Mouse (Mus musculus) limb, embryonic 11.5 days (tissue): ENCODE measurements around the gene Morn3. TPM values are rescaled to one million over a fixed set of nuclear protein-coding genes. Genes with fewer than 3 reads are reported as not detected.
A peak's percentile ranks its signal among the peaks of the same experiment; 100 is the strongest.

ENCODE experiments used
- ATAC-seq: fragments of 200-750 bp; cut with Nextera tagmentation; 2 replicates; pipeline ENCODE4 v1.8.0; 2017; ENCODE audit warnings: low read depth; ENCODE audit not compliant: insufficient number of reproducible peaks, low FRiP score, low TSS enrichment
- DNase-seq: peaks from one replicate; pipeline ENCODE4 v3.0.0-alpha.2; 2015; ENCODE audit warnings: low spot score
- H3K27ac ChIP-seq: fragments of 300-500 bp; sonication (generic); replicated peaks from 2 replicates; pipeline ENCODE4 v1.5.1; 2014; ENCODE audit warnings: low read depth, mild to moderate bottlenecking, low read length
- H3K27me3 ChIP-seq: fragments of 300-500 bp; sonication (generic); 2 replicates; pipeline ENCODE4 v1.6.1; 2014; ENCODE audit warnings: mild to moderate bottlenecking, low read length, mixed read lengths; ENCODE audit not compliant: control insufficient read depth, insufficient read depth
- H3K36me3 ChIP-seq: fragments of 300-500 bp; sonication (generic); 2 replicates; pipeline ENCODE4 v1.6.1; 2014; ENCODE audit warnings: mild to moderate bottlenecking, low read length, moderate library complexity, mixed read lengths; ENCODE audit not compliant: control insufficient read depth, insufficient read depth
- H3K4me1 ChIP-seq: fragments of 300-500 bp; sonication (generic); 2 replicates; pipeline ENCODE4 v1.6.1; 2014; ENCODE audit warnings: low read length, mixed read lengths; ENCODE audit not compliant: control insufficient read depth, insufficient read depth
- H3K4me2 ChIP-seq: fragments of 300-500 bp; sonication (generic); 2 replicates; pipeline ENCODE4 v1.6.1; 2014; ENCODE audit warnings: low read depth, mild to moderate bottlenecking, moderate library complexity; ENCODE audit not compliant: severe bottlenecking
- H3K4me3 ChIP-seq: fragments of 300-500 bp; sonication (generic); 2 replicates; pipeline ENCODE4 v1.5.1; 2014; ENCODE audit warnings: low read depth, low read length
- H3K9ac ChIP-seq: fragments of 300-500 bp; sonication (generic); 2 replicates; pipeline ENCODE4 v1.6.1; 2014; ENCODE audit warnings: mild to moderate bottlenecking, low read length
- H3K9me3 ChIP-seq: fragments of 300-500 bp; sonication (generic); 2 replicates; pipeline ENCODE4 v1.6.1; 2016; ENCODE audit warnings: low read length; ENCODE audit not compliant: control insufficient read depth
- WGBS: fragments of 180-500 bp; shearing (Covaris S2); extraction: QIAGEN DNeasy Blood & Tissue Kit; methylation state at CpG from one replicate; pipeline ENCODE4 v1.1.7; 2014; 5-methylcytosine and 5-hydroxymethylcytosine counted together
- polyA plus RNA-seq: library from polyadenylated mRNA; unstranded; fragments of >200 nt; fragmentation: Nextera tagmentation; extraction: Ambion mirVana; gene quantifications from 2 replicates; pipeline ENCODE4 v1.2.1, GENCODE M21; 2014

The Morn3 gene
- polyA plus RNA-seq, 1 experiment from 2014 or later, result 0.64 TPM

GRCm38 (mm10) chr5:123024312-123024711 lies 22.5 kb downstream of the Morn3 start:
- DNase-seq, result no peak
- ATAC-seq, result no peak
- Histone ChIP-seq H3K27me3 (no peaks in the 10 kb centered on the region), H3K9me3 (no peaks in the 10 kb centered on the region), H3K27ac (no peak overlapping the region), H3K4me2 (no peak overlapping the region), H3K36me3 (no peaks in the 10 kb centered on the region; the same call in 1 of the 2 replicates), H3K4me3 (no peak overlapping the region), H3K4me1 (peaks cover 5% of the 10 kb centered on the region), H3K9ac (no peak overlapping the region)
- 91% methylated on average over 6 of the region's 6 CpGs for WGBS

DNA sequence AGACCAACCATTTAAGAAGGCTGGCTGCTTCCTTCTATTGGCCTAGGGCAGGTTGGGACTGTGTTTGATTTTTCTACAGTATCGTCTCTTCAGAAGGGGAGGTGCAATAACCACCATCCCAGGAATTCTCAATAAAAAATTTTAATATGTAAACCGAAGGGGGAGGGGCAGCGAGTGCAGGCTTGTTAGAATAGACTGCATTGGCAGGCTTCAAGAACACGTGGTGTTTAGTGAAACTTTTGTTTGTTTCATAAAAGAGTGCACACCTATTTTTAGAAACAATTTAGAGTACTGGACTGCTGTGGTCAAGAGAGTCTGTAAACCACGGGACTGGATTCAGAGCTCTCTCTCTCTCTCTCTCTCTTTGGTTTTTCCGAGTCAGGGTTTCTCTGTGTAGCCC lies 23.8 kb downstream of the Morn3 start:
- DNase-seq (no peak), ATAC-seq (no peak)
- no peak overlapping the region for H3K4me3 ChIP-seq
- H3K9ac ChIP-seq, result no peak overlapping the region
- H3K27me3 ChIP-seq, result no peaks in the 10 kb centered on the region
- no peak overlapping the region for H3K27ac ChIP-seq
- 87% methylated on average over 6 of the region's 6 CpGs for WGBS
- H3K36me3 ChIP-seq, result no peaks in the 10 kb centered on the region
- H3K9me3 ChIP-seq, result no peaks in the 10 kb centered on the region
- no peak overlapping the region for H3K4me2 ChIP-seq
- peaks cover 6% of the 10 kb centered on the region for H3K4me1 ChIP-seq

GRCm38 (mm10) chr5:123021438-123021837 lies 25.4 kb downstream of the Morn3 start:
- Histone ChIP-seq H3K36me3 (no peaks in the 10 kb centered on the region), H3K27ac (no peak overlapping the region), H3K27me3 (no peaks in the 10 kb centered on the region), H3K9me3 (no peaks in the 10 kb centered on the region), H3K4me2 (no peak overlapping the region), H3K4me3 (no peak overlapping the region), H3K9ac (no peak overlapping the region), H3K4me1 (peaks cover 3% of the 10 kb centered on the region)
- WGBS, result 90% methylated on average over 7 of the region's 7 CpGs
- DNase-seq (no peak), ATAC-seq (no peak)

DNA sequence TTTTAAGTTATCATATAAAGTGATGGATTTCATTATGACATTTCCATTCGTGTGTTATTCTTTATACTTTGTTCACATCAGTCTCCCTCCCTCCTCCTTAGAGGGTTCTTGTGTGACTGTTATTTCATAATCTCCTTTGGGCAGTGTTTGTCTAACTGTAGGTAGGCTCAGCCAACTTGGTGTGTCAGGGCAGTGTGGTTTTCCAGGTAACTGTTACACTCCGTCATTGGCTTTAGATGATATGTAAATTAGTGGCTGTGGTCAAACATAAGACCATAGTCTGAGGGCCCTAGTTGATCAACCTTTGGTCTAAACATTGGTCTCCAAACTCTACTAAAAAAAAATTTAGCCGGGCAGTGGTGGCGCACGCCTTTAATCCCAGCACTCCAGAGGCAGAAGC lies 26.4 kb downstream of the Morn3 start:
- no peaks in the 10 kb centered on the region for H3K36me3 ChIP-seq
- H3K27me3 ChIP-seq, result no peaks in the 10 kb centered on the region
- DNase-seq, result no peak
- H3K27ac ChIP-seq, result no peak overlapping the region
- H3K9ac ChIP-seq, result no peak overlapping the region
- no peaks in the 10 kb centered on the region for H3K9me3 ChIP-seq
- peaks cover 11% of the 10 kb centered on the region for H3K4me1 ChIP-seq
- no peak overlapping the region for H3K4me3 ChIP-seq
- 97% methylated on average over 5 of the region's 5 CpGs for WGBS
- H3K4me2 ChIP-seq, result no peak overlapping the region
- no peak for ATAC-seq

GRCm38 (mm10) chr5:123019336-123020016 lies 27.3 kb downstream of the Morn3 start:
- no peak overlapping the region for H3K27ac ChIP-seq
- 56% methylated on average over 10 of the region's 10 CpGs for WGBS
- no peak overlapping the region for H3K4me2 ChIP-seq
- peaks cover 14% of the 10 kb centered on the region for H3K4me1 ChIP-seq
- DNase-seq (no peak), ATAC-seq (no peak)
- H3K9me3 ChIP-seq, result no peaks in the 10 kb centered on the region
- no peak overlapping the region for H3K9ac ChIP-seq
- H3K36me3 ChIP-seq, result no peaks in the 10 kb centered on the region
- no peaks in the 10 kb centered on the region for H3K27me3 ChIP-seq
- no peak overlapping the region for H3K4me3 ChIP-seq

- ATAC-seq, result no peak
- no peak for DNase-seq
- Histone ChIP-seq H3K4me3 (no peak overlapping the region), H3K9ac (no peak overlapping the region), H3K36me3 (no peaks in the 10 kb centered on the region), H3K4me1 (peaks cover 16% of the 10 kb centered on the region), H3K27me3 (no peaks in the 10 kb centered on the region), H3K27ac (no peak overlapping the region), H3K9me3 (no peaks in the 10 kb centered on the region), H3K4me2 (no peak overlapping the region)
- 77% methylated on average over 4 of the region's 4 CpGs for WGBS
These were observed 29.3 kb downstream of the Morn3 start for GRCm38 (mm10) chr5:123017504-123017903.

DNA sequence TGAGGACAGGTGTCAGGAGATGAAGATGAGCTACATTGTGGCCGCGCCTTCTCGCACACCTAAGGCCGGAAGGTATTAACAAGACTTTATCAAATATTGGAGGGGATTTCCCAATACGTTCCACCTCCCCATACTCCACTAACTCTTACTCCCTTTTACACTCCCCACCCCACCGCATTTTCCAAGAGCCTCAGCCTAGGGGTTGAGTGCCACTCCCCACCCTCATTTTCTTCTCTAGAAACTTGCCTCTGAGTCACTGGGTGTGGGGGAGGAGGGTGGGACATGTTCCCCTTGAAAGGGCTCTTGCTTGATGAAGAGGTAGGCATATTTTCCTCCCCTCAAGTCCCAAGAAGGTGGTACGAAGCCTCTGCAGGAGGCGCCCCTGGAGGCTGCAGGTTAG lies 30.9 kb downstream of the Morn3 start:
- no peak overlapping the region for H3K27ac ChIP-seq
- H3K4me3 ChIP-seq, result peak overlapping the region; percentile 69
- ATAC-seq (no peak), DNase-seq (no peak)
- peaks cover 16% of the 10 kb centered on the region for H3K4me1 ChIP-seq
- 18% methylated on average over 8 of the region's 8 CpGs for WGBS
- H3K27me3 ChIP-seq, result no peaks in the 10 kb centered on the region
- no peaks in the 10 kb centered on the region for H3K9me3 ChIP-seq
- H3K36me3 ChIP-seq, result no peaks in the 10 kb centered on the region
- H3K9ac ChIP-seq, result peak overlapping the region; percentile 71; the same call in 1 of the 2 replicates
- H3K4me2 ChIP-seq, result peak overlapping the region; percentile 77

DNA sequence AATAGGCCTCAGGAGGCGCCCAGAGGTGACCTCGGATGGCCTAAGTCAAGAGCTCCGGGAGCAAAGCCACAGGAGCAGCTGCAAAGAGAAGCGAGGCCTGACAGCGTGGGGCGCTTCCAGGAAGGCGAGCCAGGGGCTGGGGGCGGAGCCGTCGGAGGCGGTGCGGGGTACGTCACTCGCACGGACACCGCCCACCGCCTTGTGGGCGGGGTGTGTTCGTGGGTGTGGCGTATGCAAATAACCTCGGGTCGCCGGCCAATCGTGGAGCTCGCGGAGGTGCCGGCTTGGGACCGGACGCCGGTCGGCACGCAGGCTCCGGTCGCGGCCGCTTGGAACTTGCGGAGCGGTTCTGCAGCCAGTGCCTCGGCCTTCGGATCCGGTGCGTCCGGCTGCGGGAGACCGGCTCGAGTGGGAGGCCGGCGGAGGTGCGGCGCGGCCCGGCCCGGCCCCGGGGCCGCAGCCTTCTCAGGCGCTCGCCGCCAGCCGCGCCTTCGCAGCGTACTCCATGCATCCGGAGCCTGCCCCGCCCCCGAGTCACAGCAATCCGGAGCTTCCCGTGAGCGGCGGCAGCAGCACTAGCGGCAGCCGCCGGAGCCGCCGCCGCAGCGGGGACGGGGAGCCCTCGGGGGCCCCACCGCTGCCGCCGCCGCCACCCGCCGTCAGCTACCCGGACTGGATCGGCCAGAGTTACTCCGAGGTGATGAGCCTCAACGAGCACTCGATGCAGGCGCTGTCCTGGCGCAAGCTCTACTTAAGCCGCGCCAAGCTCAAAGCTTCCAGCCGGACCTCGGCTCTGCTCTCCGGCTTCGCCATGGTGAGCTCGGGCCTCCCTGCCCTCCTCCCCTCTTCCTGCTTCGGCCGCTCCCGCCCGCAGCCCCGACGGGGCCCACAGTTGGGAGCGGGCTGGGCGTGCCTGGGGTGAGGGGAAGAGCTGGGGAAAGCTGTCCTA lies 31.8 kb downstream of the Morn3 start, which contains the start of gene Orai1:
TSS of gene Orai1 (plus strand) at position 322 of the 949 bp plus-strand sequence.
- no peaks in the 10 kb centered on the region for H3K27me3 ChIP-seq
- peak within 1 kb of the TSS; percentile 49 for H3K27ac ChIP-seq
- H3K4me2 ChIP-seq, result peak within 1 kb of the TSS; percentile 77
- H3K4me3 ChIP-seq, result peak within 1 kb of the TSS; percentile 69
- ATAC-seq, result peak; percentile 90
- peak; percentile 98 for DNase-seq
- H3K36me3 ChIP-seq, result no peaks in the 10 kb centered on the region
- peaks cover 16% of the 10 kb centered on the region for H3K4me1 ChIP-seq
- peak within 1 kb of the TSS; percentile 71 for H3K9ac ChIP-seq
- no peaks in the 10 kb centered on the region for H3K9me3 ChIP-seq
- under 1% methylated on average over 102 of the region's 106 CpGs for WGBS
